Mouse (Mus musculus) hindbrain, postnatal 0 days (tissue): ENCODE measurements around the gene Fbxw8. TPM values are rescaled to one million over a fixed set of nuclear protein-coding genes. Genes with fewer than 3 reads are reported as not detected.

Experiments used
- ATAC-seq: fragments of 200-750 bp; cut with Nextera tagmentation; 2 replicates; pipeline ENCODE4 v1.8.0; 2017; ENCODE audit warnings: mild to moderate bottlenecking, moderate TSS enrichment, moderate library complexity
- DNase-seq: peaks from one replicate; pipeline ENCODE4 v3.0.0-alpha.2; 2015; ENCODE audit warnings: low spot score
- H3K27ac ChIP-seq: fragments of 300-500 bp; sonication (generic); 2 replicates; pipeline ENCODE4 v1.5.1; 2014; ENCODE audit warnings: mild to moderate bottlenecking
- H3K27me3 ChIP-seq: fragments of 300-500 bp; sonication (generic); 2 replicates; pipeline ENCODE4 v1.6.1; 2014; ENCODE audit warnings: low read length, mixed read lengths; ENCODE audit not compliant: insufficient read depth
- H3K36me3 ChIP-seq: fragments of 300-500 bp; sonication (generic); 2 replicates; pipeline ENCODE4 v1.6.1; 2014; ENCODE audit warnings: low read length, mixed read lengths; ENCODE audit not compliant: insufficient read depth
- H3K4me1 ChIP-seq: fragments of 300-500 bp; sonication (generic); 2 replicates; pipeline ENCODE4 v1.6.1; 2014; ENCODE audit warnings: antibody characterized with exemption, low read length, mixed read lengths; ENCODE audit not compliant: insufficient read depth
- H3K4me2 ChIP-seq: fragments of 300-500 bp; sonication (generic); 2 replicates; pipeline ENCODE4 v1.6.1; 2014; ENCODE audit warnings: low read depth, mild to moderate bottlenecking, low read length, moderate library complexity, mixed read lengths
- H3K4me3 ChIP-seq: fragments of 300-500 bp; sonication (generic); 2 replicates; pipeline ENCODE4 v1.5.1; 2014; ENCODE audit warnings: low read length
- H3K9ac ChIP-seq: fragments of 300-500 bp; sonication (generic); replicated peaks from 2 replicates; pipeline ENCODE4 v1.6.1; 2014; ENCODE audit warnings: mild to moderate bottlenecking, low read length, moderate library complexity, mixed read lengths
- H3K9me3 ChIP-seq: fragments of 300-500 bp; sonication (generic); 2 replicates; pipeline ENCODE4 v1.6.1; 2016; ENCODE audit warnings: low read length, mixed read lengths
- CTCF ChIP-seq: IDR thresholded peaks from 2 replicates; pipeline ENCODE4 v1.5.1; 2016; ENCODE audit warnings: antibody characterized with exemption, control low read depth, low read depth
- WGBS: fragments of 180-500 bp; shearing (Covaris S2); extraction: QIAGEN DNeasy Blood & Tissue Kit; methylation state at CpG from one replicate; pipeline ENCODE4 v1.1.7; 2014; 5-methylcytosine and 5-hydroxymethylcytosine counted together
- polyA plus RNA-seq: library from polyadenylated mRNA; unstranded; fragments of >200 nt; fragmentation: Nextera tagmentation; extraction: Ambion mirVana; gene quantifications from 2 replicates; pipeline ENCODE4 v1.2.1, GENCODE M21; 2015
- total RNA-seq: library from RNA; depleted of rRNA; stranded (reverse); fragments of >200 nt; gene quantifications from 2 replicates; pipeline ENCODE4 v1.2.3, GENCODE M21; 2014

Fbxw8 gene
- total and polyA plus RNA-seq, 2 experiments from 2014 or later, result 18.0 to 57.5 TPM

DNA sequence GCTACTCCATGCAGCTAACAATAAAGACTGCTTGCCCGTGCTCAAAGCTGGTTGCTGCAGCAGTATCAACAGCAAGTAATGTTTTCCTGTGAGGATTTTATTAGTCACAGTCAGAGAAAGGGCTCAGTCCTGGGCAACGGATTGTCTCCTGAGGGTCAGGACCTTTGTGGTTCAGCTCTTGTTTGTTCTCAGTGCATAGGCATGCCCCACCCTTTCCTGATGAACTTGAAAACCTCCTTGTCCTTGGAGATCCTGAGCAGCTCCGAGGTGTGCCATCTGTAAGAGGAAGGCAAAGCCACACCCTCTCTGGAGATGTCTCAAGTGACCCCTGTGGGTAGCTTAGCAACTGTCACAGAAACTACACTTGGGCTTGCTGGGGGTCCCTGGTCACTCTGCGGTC lies 5.4 kb upstream of the Fbxw8 start:
- H3K9ac ChIP-seq, result no peak overlapping the region

DNA sequence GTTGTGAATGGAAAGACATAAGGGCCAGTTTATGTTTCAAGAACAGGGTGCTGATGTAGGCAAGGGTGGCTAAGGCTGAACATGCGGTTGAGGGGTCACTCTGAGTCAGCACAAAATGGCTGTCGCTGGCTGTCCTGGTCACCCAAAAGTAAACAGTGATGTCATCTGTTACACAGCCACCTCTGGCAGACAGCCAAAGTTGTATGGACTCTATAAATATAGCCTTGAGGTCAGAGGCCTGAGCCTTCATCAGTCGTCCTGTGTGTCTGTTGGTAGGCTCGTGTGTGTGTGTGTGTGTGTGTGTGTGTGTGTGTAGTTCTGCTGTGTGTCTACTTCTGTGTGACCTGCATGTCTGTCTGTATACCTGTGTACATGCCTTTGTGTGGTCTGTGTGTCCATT lies 1.7 kb upstream of the Fbxw8 start:
- 57% methylated on average over 4 of the region's 4 CpGs for WGBS
- no peaks in the 10 kb centered on the region for H3K27me3 ChIP-seq
- H3K4me3 ChIP-seq, result no peak overlapping the region
- ATAC-seq (no peak), DNase-seq (no peak)
- no peak for TF ChIP-seq CTCF
- H3K4me2 ChIP-seq, result no peak overlapping the region
- no peaks in the 10 kb centered on the region for H3K36me3 ChIP-seq
- peaks cover 9% of the 10 kb centered on the region for H3K4me1 ChIP-seq
- no peaks in the 10 kb centered on the region for H3K9me3 ChIP-seq
- H3K9ac ChIP-seq, result no peak overlapping the region
- H3K27ac ChIP-seq, result no peak overlapping the region

More for the DNA sequence above, 5.4 kb upstream of the Fbxw8 start:
- Histone ChIP-seq H3K4me2 (no peak overlapping the region), H3K36me3 (no peaks in the 10 kb centered on the region), H3K27ac (no peak overlapping the region), H3K4me1 (no peaks in the 10 kb centered on the region), H3K4me3 (no peak overlapping the region), H3K27me3 (no peaks in the 10 kb centered on the region), H3K9me3 (no peaks in the 10 kb centered on the region)
- 42% methylated on average over 4 of the region's 4 CpGs for WGBS
- TF ChIP-seq CTCF, result no peak
- no peak for DNase-seq
- no peak for ATAC-seq

DNA sequence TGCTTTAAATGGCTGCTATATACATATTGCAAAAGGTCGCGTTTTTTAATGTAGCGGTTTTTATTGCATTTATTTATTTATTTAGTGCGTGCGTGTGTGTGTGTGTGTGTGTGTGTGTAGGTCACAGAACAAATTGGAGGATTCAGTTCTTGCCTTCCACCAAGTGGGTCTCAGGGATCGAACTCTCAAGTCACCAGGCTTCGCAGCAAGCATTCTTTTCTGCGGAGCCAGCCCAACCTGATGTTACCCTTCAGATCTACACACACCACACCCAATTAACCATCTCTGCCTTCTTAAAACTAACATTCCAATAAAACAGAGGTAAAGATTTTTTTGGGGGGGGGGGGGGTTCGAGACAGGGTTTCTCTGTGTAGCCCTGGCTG lies 292 bp upstream of the Fbxw8 start:
- H3K4me3 ChIP-seq, result peak overlapping the region; percentile 97
- H3K36me3 ChIP-seq, result no peaks in the 10 kb centered on the region
- H3K4me2 ChIP-seq, result peak overlapping the region; percentile 80
- peaks cover 9% of the 10 kb centered on the region for H3K4me1 ChIP-seq
- WGBS, result 18% methylated on average over 9 of the region's 9 CpGs
- no peak for TF ChIP-seq CTCF
- ATAC-seq (no peak; the same call in 1 of the 2 replicates), DNase-seq (no peak)
- H3K27ac ChIP-seq, result peak overlapping the region; percentile 71; the same call in 1 of the 2 replicates
- H3K9ac ChIP-seq, result peak overlapping the region; percentile 90; the same call in 1 of the 2 replicates
- H3K27me3 ChIP-seq, result no peaks in the 10 kb centered on the region
- H3K9me3 ChIP-seq, result no peaks in the 10 kb centered on the region

DNA sequence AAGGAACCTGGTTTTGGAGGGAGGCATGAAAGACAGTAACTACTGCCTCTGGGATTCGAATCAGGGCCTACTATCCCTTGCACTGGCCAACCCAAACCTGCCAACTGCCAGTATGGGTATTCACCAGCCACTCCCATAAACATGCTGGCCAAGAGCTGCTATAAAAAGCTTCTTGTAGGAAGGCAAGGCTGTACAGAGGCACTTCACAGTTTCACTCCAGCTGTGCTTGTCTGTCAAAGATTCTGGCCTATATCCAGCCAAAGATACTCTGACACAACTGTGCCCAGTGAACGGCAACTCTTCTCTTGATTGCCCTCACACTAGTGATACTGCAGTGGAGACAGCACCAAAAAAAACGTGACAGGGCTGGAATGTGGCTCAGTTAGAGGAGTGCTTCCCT lies 5.6 kb downstream of the Fbxw8 start:
- Histone ChIP-seq H3K9me3 (no peaks in the 10 kb centered on the region), H3K4me1 (peaks cover 24% of the 10 kb centered on the region), H3K36me3 (no peaks in the 10 kb centered on the region), H3K4me2 (no peak overlapping the region), H3K27ac (no peak overlapping the region), H3K9ac (no peak overlapping the region), H3K4me3 (no peak overlapping the region), H3K27me3 (no peaks in the 10 kb centered on the region)
- ATAC-seq, result no peak
- 71% methylated on average over 3 of the region's 3 CpGs for WGBS
- DNase-seq, result no peak
- no peak for TF ChIP-seq CTCF

DNA sequence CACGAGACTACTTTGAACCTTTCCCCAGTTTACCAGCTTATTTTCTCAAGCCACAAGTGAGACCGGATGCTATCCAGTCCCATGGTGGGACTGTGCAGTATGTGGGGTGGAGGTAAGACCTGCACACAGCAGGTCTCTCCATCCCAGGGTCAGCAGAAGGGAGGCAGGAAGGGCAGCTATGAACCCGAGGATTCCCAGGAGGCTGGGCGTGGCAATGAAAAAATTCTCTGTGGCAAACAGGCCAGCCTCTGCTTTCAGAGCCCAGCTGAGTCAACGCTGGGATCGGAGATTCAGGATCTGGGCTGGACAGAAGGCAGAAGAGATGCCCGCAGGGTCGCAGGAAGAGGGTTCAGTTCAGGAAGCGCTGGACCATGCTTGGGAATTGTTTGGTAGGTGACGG lies 8.0 kb downstream of the Fbxw8 start:
- no peak for TF ChIP-seq CTCF
- DNase-seq (no peak), ATAC-seq (no peak)
- no peak overlapping the region for H3K27ac ChIP-seq
- H3K9me3 ChIP-seq, result no peaks in the 10 kb centered on the region
- no peak overlapping the region for H3K9ac ChIP-seq
- no peak overlapping the region for H3K4me2 ChIP-seq
- peaks cover 2% of the 10 kb centered on the region; the same call in 1 of the 2 replicates for H3K36me3 ChIP-seq
- no peak overlapping the region for H3K4me3 ChIP-seq
- H3K27me3 ChIP-seq, result no peaks in the 10 kb centered on the region
- WGBS, result 78% methylated on average over 10 of the region's 10 CpGs
- H3K4me1 ChIP-seq, result peaks cover 15% of the 10 kb centered on the region; the same call in 1 of the 2 replicates

DNA sequence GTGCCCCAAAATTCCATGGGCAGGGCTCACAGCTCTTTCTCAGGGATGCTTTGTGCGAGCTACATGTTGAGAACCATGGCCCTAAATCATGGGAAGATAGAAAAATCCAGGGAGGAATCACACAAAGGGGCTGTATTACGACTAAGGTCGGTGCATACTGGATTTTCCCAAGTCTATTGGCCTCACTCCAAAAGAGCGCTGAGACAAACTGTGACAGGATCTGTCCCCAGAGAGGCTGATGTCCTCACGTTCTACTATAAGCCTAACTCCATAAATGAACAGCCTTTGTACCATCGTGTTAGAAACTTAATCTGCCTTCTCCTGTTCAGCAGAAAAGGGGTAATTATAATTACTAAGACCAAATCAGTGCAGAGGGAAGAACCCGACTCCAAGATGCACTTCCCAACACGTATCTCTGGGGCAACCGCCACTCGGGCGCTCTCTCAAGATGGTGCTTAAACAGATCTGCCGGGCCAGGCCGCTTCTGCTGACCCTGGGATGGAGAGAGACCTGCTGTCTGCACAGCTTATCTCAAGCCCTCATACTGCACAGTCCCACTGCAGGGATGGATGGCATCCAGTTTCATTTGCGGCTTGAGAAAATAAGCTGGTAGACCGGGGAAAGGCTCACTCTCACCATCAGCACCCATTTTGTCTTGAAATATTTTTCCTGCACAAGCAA lies 9.1 kb downstream of the Fbxw8 start:
- WGBS, result 42% methylated on average over 15 of the region's 15 CpGs
- no peak for TF ChIP-seq CTCF
- ATAC-seq (peak; percentile 63), DNase-seq (peak; percentile 74)
- Histone ChIP-seq H3K9ac (0 out of 2 replicates have a peak overlapping the region, but pooled peaks have one; percentile 3), H3K9me3 (no peaks in the 10 kb centered on the region), H3K27me3 (no peaks in the 10 kb centered on the region), H3K4me2 (0 out of 2 replicates have a peak overlapping the region, but pooled peaks have one; percentile 10), H3K4me1 (peaks cover 15% of the 10 kb centered on the region; the same call in 1 of the 2 replicates), H3K36me3 (peaks cover 14% of the 10 kb centered on the region), H3K4me3 (no peak overlapping the region), H3K27ac (peak overlapping the region; percentile 55; the same call in 1 of the 2 replicates)

DNA sequence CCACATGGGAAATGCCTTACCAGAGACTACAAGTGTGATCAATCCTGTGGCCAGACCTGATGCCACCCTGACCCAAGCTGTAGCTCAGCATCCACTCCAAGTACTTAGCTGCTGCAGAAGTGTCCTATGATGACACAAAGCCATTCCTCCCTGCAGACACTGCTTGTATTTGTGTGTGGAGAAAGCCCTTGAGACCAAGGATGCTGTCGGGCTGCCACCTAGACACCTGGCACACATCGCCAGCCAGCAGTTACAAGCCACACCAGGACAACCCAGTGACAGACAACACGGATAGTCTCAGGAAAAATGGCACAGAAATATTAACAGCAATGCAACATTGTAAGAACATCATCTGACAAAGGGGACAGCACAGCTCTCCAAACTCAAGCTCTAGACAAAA lies 9.8 kb downstream of the Fbxw8 start:
- Histone ChIP-seq H3K4me1 (peaks cover 15% of the 10 kb centered on the region; the same call in 1 of the 2 replicates), H3K9me3 (no peaks in the 10 kb centered on the region), H3K27ac (peak overlapping the region; percentile 55; the same call in 1 of the 2 replicates), H3K27me3 (no peaks in the 10 kb centered on the region), H3K36me3 (peaks cover 20% of the 10 kb centered on the region), H3K4me3 (no peak overlapping the region), H3K9ac (0 out of 2 replicates have a peak overlapping the region, but pooled peaks have one; percentile 3), H3K4me2 (no peak overlapping the region)
- DNase-seq, result no peak
- 68% methylated on average over 3 of the region's 3 CpGs for WGBS
- TF ChIP-seq CTCF, result no peak
- ATAC-seq, result no peak
